Mouse (Mus musculus): ENCODE data around the gene Tuba4a. TPM values are rescaled to one million over a fixed set of nuclear protein-coding genes. Genes with fewer than 3 reads are reported as not detected.
A peak's percentile ranks its signal among the peaks of the same experiment; 100 is the strongest.

Gene Tuba4a
- total and polyA plus RNA-seq, 2 experiments from 2014 or later, result 142 to 227 TPM

DNA sequence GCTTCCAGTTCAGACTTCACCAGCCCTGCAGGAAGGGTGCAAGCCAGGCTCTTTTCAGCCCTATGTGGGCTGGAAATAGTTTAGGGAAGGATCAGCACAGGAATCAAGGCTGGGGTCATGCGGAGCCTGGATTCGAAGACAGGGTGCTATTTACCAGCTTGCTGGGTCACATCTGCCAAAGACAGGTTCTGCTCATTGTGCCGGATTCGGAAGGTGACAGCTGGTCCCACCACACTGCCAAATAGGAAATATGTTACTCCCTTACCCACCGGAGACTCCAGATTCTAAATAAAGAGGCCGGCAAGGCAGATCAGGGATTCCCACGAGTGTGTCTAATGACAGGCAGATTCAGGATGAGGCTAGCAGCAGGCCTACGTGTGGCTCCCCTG is 35.0 kb upstream of the Tuba4a start:
- H3K4me3 ChIP-seq (ENCODE audit: low read depth, low read length), result no peak overlapping the region
- no peak for DNase-seq (ENCODE audit: low spot score)
- H3K9me3 ChIP-seq (replicated peaks; ENCODE audit: control insufficient read depth, low read length), result no peaks in the 10 kb centered on the region
- no peak for ATAC-seq (ENCODE audit: insufficient read depth, low read depth)
- peaks cover 3% of the 10 kb centered on the region for H3K4me1 ChIP-seq (ENCODE audit: control insufficient read depth, insufficient read depth)
- WGBS, result 66% methylated on average over 8 of the region's 8 CpGs
- no peaks in the 10 kb centered on the region for H3K27me3 ChIP-seq (ENCODE audit: control insufficient read depth, insufficient read depth, low read length)
- H3K27ac ChIP-seq (ENCODE audit: low read depth), result no peak overlapping the region
- no peak for TF ChIP-seq CTCF (IDR thresholded peaks at IDR 0.05; ENCODE audit: low read depth)
- no peak for TF ChIP-seq EP300 (IDR thresholded peaks at IDR 0.05; ENCODE audit: low read depth)
- no peak overlapping the region for H3K9ac ChIP-seq (replicated peaks; ENCODE audit: low read depth, low read length)
- H3K4me2 ChIP-seq (ENCODE audit: low read depth, low read length), result no peak overlapping the region
- no peaks in the 10 kb centered on the region for H3K36me3 ChIP-seq (replicated peaks; ENCODE audit: control insufficient read depth, insufficient read depth, low read length)

DNA sequence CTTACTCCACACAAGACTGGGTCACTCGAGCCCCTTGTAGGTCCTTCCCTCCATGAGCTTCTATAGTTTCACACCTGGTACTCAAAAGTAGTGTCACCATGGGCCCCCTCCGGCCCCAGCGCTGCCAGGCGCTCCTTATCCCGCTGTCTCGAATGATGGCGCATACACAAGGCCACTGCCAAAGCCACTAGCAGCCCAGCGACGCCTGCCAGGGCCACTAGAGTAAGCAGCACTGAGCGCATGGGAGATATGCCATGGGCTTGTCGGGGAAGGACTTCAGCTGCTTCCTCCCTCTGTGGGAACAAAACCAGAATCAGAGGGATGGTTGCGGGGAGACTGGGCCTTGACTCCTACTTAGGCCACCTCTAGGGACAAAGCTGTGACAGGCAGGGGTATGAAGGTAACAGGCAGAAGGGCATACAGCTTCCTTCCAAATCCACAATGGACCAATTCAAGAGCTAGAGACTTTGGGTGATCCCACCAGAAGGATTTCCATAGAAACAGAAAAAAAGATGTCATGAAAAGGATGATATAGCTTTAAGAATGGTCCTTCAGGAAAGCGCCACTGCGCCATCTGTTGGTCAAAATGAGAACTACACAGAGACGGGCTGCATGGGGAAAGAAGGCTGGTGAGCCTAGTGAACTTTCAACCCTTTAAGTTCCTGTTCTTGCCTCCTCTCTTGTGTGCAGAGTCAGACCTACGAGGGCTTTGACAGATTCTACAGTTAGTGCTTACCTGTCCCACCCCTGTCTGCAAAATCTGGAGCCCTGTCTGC is 34.4 kb upstream of the Tuba4a start:
- no peak overlapping the region for H3K9ac ChIP-seq (replicated peaks; ENCODE audit: low read depth, low read length)
- H3K9me3 ChIP-seq (replicated peaks; ENCODE audit: control insufficient read depth, low read length), result no peaks in the 10 kb centered on the region
- DNase-seq (ENCODE audit: low spot score), result peak; percentile 46

DNA sequence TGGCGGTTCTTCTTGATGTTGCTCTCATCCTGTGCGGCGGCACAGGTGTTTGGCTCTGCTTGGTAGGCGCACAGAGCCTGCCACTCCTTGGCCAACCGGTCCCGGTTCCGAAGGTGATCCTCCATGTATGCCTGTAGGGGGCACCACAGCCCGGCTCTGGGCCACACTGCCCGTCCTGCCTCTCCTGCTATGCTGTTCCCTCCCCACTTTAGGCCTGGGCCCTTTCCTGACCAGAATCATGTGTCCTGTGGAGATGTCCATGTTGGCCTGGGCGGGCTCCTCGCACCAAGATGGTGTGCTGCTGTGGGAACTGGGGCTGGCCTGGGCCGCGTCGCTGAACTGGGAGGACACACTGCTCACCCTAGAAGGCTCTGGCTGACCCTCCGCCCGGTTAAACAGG is 33.4 kb upstream of the Tuba4a start:
- Histone ChIP-seq H3K4me2 (ENCODE audit: low read depth, low read length) (no peak overlapping the region), H3K36me3 (replicated peaks; ENCODE audit: control insufficient read depth, insufficient read depth, low read length) (no peaks in the 10 kb centered on the region), H3K9me3 (replicated peaks; ENCODE audit: control insufficient read depth, low read length) (no peaks in the 10 kb centered on the region), H3K27me3 (ENCODE audit: control insufficient read depth, insufficient read depth, low read length) (no peaks in the 10 kb centered on the region), H3K27ac (ENCODE audit: low read depth) (no peak overlapping the region), H3K9ac (replicated peaks; ENCODE audit: low read depth, low read length) (no peak overlapping the region), H3K4me1 (ENCODE audit: control insufficient read depth, insufficient read depth) (peaks cover 6% of the 10 kb centered on the region), H3K4me3 (ENCODE audit: low read depth, low read length) (no peak overlapping the region)
- no peak for TF ChIP-seq CTCF (IDR thresholded peaks at IDR 0.05; ENCODE audit: low read depth)
- TF ChIP-seq EP300 (IDR thresholded peaks at IDR 0.05; ENCODE audit: low read depth), result no peak
- DNase-seq (ENCODE audit: low spot score) (no peak), ATAC-seq (ENCODE audit: insufficient read depth, low read depth) (no peak)
- WGBS, result 65% methylated on average over 16 of the region's 16 CpGs

More for the DNA sequence above, 34.4 kb upstream of the Tuba4a start:
- no peak overlapping the region for H3K27ac ChIP-seq (ENCODE audit: low read depth)
- ATAC-seq (ENCODE audit: insufficient read depth, low read depth), result no peak
- H3K27me3 ChIP-seq (ENCODE audit: control insufficient read depth, insufficient read depth, low read length), result no peaks in the 10 kb centered on the region
- no peak overlapping the region for H3K4me2 ChIP-seq (ENCODE audit: low read depth, low read length)
- no peak for TF ChIP-seq EP300 (IDR thresholded peaks at IDR 0.05; ENCODE audit: low read depth)
- TF ChIP-seq CTCF (IDR thresholded peaks at IDR 0.05; ENCODE audit: low read depth), result peak; percentile 89
- 54% methylated on average over 16 of the region's 16 CpGs for WGBS
- H3K36me3 ChIP-seq (replicated peaks; ENCODE audit: control insufficient read depth, insufficient read depth, low read length), result no peaks in the 10 kb centered on the region
- H3K4me1 ChIP-seq (ENCODE audit: control insufficient read depth, insufficient read depth), result peaks cover 3% of the 10 kb centered on the region
- no peak overlapping the region for H3K4me3 ChIP-seq (ENCODE audit: low read depth, low read length)

DNA sequence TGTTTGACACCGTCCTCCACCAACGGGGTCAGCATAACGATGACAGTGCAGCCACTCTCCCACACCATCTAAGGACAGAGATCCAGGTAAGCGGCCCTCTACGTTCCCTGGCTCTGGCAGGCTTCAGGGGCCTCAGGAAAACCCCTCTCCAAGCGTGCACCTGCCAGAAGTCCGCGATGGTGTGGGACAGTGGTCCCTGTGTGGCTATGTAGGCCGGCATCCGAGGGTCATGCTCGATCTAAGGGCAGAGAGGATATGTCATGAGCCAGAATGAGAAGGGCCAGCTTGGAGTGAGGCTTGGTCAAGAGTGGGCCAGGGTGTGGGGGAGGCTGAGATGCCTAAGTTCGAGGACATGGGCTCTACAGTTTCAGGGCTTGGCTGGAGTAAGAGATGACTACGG is 32.6 kb upstream of the Tuba4a start:
- H3K27ac ChIP-seq (ENCODE audit: low read depth), result no peak overlapping the region
- H3K4me3 ChIP-seq (ENCODE audit: low read depth, low read length), result no peak overlapping the region
- ATAC-seq (ENCODE audit: insufficient read depth, low read depth) (no peak), DNase-seq (ENCODE audit: low spot score) (no peak)
- no peaks in the 10 kb centered on the region for H3K9me3 ChIP-seq (replicated peaks; ENCODE audit: control insufficient read depth, low read length)
- H3K9ac ChIP-seq (replicated peaks; ENCODE audit: low read depth, low read length), result no peak overlapping the region
- TF ChIP-seq CTCF (IDR thresholded peaks at IDR 0.05; ENCODE audit: low read depth) (no peak), EP300 (IDR thresholded peaks at IDR 0.05; ENCODE audit: low read depth) (no peak)
- no peaks in the 10 kb centered on the region for H3K27me3 ChIP-seq (ENCODE audit: control insufficient read depth, insufficient read depth, low read length)
- WGBS, result 62% methylated on average over 13 of the region's 13 CpGs
- H3K4me2 ChIP-seq (ENCODE audit: low read depth, low read length), result no peak overlapping the region
- peaks cover 14% of the 10 kb centered on the region for H3K4me1 ChIP-seq (ENCODE audit: control insufficient read depth, insufficient read depth)
- no peaks in the 10 kb centered on the region for H3K36me3 ChIP-seq (replicated peaks; ENCODE audit: control insufficient read depth, insufficient read depth, low read length)

DNA sequence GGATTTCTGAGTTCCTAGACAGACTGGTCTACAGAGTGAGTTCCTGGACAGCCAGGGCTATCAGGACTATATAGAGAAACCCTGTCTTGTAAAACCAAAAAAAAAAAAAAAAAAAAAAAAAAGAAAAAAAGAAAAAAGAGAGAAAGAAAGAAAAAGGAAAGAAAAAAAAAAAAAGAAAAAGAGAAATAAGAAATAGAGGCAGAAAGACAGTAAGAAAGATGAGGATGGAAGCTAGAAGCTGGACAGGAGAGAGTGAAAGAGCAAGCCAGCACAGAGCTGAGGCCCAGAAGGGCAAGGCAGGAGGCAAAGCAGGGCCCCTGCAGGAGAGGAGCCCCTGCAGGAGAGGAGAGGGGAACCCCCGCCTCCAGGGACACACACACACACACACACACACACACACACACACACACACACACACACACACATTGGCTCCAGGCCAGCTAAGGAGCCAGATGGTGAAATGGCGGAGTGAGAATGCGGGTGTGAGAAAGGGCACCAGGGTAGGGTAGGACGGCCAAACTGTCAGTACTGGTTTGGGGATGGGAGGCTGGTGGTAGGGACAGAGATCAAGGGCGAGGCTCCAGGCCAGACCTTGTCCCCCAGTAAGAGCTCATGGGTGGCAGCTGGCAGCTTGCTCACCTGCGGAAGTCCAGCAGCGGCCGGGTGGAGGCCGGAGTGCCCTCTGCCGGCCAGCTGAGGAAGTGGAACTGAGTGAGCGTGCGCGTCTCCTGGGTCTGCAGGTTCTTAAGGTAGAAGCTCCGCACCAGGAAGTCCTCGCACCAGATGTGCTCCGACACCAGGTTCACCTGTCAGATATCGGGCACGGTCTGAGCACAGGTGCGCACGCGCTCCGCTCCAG is 31.7 kb upstream of the Tuba4a start:
- Histone ChIP-seq H3K36me3 (replicated peaks; ENCODE audit: control insufficient read depth, insufficient read depth, low read length) (no peaks in the 10 kb centered on the region), H3K27me3 (ENCODE audit: control insufficient read depth, insufficient read depth, low read length) (no peaks in the 10 kb centered on the region), H3K4me3 (ENCODE audit: low read depth, low read length) (peak overlapping the region; percentile 25), H3K4me1 (ENCODE audit: control insufficient read depth, insufficient read depth) (peaks cover 23% of the 10 kb centered on the region), H3K4me2 (ENCODE audit: low read depth, low read length) (peak overlapping the region; percentile 53), H3K9ac (replicated peaks; ENCODE audit: low read depth, low read length) (no peak overlapping the region), H3K27ac (ENCODE audit: low read depth) (no peak overlapping the region), H3K9me3 (replicated peaks; ENCODE audit: control insufficient read depth, low read length) (no peaks in the 10 kb centered on the region)
- peak; percentile 31 for ATAC-seq (ENCODE audit: insufficient read depth, low read depth)
- 7% methylated on average over 21 of the region's 22 CpGs for WGBS
- TF ChIP-seq CTCF (IDR thresholded peaks at IDR 0.05; ENCODE audit: low read depth) (peak; percentile 71), EP300 (IDR thresholded peaks at IDR 0.05; ENCODE audit: low read depth) (no peak)
- peak; percentile 58 for DNase-seq (ENCODE audit: low spot score)

All from heart, postnatal 0 days (tissue).